Mouse (Mus musculus): ENCODE data around the gene Dmpk. TPM values are rescaled to one million over a fixed set of nuclear protein-coding genes. Genes with fewer than 3 reads are reported as not detected.

Dmpk gene
- 613 and 864 TPM in 2 replicates for polyA plus RNA-seq (2012; rRNA removed)

DNA sequence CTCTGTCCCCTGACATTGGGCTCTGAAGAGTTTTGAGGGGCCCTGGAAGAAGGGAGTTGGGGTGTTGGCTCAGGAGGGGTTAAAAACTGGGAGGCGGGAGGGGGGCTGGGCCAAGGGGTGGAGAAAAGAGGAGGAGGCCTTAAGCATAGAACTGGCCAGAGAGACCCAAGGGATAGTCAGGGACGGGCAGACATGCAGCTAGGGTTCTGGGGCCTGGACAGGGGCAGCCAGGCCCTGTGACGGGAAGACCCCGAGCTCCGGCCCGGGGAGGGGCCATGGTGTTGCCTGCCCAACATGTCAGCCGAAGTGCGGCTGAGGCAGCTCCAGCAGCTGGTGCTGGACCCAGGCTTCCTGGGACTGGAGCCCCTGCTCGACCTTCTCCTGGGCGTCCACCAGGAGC lies at the start of gene Dmpk:
Gene Dmpk, plus strand, starts transcription at position 149 of the 400 bp plus-strand sequence.

DNA sequence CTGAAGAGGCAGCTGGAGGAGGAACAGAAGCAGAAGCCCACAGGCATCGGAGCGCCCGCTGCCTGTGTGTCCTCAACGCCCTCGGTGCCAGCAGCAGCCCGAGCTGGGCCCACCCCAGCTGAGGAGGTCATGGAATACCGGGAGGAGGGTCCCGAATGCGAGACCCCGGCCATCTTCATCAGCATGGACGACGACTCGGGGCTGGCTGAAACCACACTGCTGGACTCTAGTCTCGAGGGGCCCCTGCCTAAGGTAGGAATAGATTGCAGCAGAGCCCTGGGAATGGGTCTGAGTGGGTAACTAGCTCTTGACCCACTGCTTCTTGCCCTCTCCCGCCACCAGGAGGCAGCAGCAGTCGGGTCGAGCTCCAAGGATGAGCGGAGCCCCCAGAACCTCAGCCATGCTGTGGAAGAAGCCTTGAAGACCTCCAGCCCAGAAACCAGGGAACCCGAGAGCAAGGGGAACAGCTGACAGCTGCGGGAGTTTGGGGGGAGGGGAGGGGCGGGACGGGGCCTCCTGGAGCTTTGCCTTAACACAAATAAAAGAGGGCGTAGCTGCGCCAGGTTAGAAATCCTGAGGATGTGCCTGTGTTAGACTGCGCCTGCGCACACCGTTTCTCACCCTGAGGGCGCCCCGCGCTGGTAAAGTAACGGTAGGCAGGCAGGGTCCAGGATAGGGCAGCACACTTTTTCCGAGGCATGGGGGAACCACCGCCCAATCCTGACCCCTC lies 29.4 kb upstream of the Dmpk start, which contains the start of gene Rsph6a:
Gene Rsph6a, plus strand, starts transcription at position 644 of the 730 bp plus-strand sequence.

DNA sequence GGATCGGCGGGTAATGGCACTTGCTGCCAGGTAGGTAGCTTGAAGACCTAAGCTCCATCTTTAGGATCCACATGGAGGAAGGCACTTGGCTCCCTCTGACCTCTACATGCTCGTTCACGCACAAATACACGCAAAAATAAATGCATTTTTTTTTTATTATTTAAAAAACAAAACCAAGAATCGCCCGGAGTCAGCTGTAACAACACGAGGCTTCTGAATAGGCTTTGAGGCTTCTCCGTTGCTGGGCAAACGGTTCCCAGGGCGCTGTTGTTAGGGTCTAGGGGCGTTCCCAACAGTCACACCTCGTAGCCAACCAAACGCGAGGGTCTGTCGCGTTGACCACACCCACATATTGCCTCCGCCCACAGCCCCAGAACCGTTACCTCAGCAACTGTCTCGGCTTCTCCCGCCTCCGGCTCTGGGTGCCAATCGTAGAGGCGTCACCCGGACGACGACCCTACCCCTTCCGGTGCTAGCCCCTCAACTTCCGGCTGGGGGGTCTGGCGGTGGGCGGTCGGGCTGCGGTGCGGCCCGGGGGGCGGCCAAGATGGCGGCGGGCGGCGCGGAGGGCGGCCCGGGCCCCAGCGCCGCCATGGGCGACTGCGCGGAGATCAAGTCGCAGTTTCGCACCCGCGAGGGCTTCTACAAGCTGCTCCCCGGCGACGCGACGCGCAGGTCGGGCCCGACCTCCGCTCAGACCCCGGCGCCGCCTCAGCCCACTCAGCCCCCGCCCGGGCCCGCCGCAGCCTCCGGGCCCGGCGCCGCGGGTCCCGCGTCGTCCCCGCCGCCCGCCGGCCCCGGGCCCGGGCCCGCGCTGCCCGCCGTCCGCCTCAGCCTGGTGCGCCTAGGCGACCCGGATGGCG lies 7.7 kb upstream of the Dmpk start, which contains the start of gene Dmwd:
Gene Dmwd, plus strand, starts transcription at position 505 of the 863 bp plus-strand sequence.

DNA sequence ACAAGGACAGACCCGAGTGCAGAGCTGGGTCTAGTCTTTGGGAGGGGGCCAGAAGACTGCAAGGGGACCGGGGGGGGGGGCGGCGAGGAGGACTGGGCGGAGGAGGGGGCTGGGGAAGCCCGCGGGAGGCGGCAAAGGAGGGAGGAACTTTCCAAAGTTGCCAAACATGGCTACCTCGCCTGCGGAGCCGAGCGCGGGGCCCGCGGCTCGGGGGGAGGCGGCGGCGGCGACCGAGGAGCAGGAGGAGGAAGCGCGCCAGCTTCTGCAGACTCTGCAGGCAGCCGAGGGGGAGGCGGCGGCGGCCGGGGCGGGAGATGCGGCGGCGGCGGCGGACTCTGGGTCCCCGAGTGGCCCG lies 10.8 kb downstream of the Dmpk start, which contains the start of gene Six5:
Gene Six5, plus strand, starts transcription at position 124 of the 355 bp plus-strand sequence.

DNA sequence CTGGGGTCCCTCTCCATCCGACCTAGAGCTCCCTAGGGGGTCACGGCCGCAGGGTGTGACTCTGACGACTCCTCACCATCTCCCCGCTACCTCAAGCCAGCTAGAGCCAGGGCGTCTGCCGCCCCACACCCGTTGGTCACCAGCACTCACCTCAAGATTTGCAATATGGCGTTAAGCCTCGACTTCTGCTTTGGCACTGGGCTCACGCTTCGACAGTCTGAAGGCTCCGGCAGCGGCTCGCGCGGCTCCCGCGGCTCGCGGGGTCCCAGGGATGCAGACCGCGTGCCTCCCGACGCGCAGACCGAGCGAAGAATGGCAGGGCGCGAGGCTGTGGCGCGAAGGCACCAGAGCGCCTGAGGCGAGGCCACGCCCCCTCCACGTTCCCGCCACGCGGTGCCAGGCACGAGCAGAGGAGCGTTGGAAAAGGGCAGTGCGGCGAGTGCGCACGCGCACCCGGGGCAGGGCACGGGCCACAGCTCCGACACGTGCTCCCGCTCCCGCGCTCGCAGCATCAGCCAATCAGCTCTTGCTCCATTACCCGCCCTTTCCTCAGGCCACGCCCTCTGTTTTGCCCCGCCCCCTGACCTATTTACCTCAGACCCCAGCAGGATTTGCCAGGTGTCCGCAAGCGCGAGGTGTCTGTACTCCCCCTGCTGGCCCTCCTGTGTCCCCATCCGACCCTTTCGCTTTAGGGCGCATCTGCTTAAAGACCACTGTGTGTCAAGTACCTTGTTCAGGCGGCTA lies 34.6 kb downstream of the Dmpk start, which contains the start of gene Gm4969:
Gene Gm4969, minus strand, starts transcription at position 341 of the 744 bp plus-strand sequence.

DNA sequence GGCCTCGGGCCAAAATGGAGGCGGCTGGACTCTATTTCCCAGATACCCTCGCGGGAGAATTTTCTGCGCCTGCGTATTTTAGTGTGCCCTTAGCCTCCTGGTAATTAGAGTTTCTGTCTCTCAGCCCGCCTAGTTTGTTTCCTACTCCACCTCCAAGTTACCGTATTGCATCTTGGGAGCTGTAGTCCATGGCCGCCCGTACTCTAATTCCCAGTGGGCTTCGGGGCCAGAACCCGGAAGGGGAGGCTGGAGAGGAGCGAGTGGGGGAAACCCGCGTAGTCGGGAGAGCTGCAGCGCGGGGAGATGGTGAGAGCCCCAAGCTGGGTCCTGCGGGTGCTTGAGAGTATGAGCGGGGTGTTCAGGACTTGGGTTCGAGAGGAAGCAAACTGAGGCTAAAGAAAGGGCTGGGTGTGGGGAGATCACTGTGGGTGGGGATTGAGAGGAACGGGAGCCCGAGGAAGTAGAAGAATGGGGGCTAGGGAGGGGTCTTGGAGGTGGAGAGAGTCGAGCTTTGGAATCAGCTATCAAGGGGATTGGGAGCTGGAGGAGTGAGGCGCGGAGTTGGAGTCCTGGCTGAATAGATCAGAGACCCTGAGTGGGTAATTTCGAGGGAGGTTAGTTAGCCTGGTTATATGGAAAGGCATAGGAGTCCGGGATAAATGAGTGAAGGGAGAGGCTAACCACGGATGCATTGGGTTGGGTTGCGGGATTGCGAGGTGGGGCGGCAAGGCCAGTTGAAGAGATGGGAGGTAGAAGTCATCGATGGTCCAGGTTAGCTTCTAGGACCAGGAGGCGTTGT lies 36.2 kb downstream of the Dmpk start, which contains the start of gene Fbxo46:
Gene Fbxo46, plus strand, starts transcription at position 229 of the 799 bp plus-strand sequence.

Other genes with a start within 250 kb of the Dmpk start
- 5.5 and 6.5 TPM in 2 replicates for gene Mill2, start 243.9 kb upstream of the Dmpk start, polyA plus RNA-seq (2012; rRNA removed)
- gene Pglyrp1, start 212.5 kb upstream of the Dmpk start, polyA plus RNA-seq (2012; rRNA removed): 1,287 and 1,800 TPM in 2 replicates
- gene Ccdc61, start 173.4 kb upstream of the Dmpk start, polyA plus RNA-seq (2012; rRNA removed): 24.9 and 30.9 TPM in 2 replicates
- 0.56 and 0.80 TPM in 2 replicates for gene Nova2, start 158.0 kb upstream of the Dmpk start, polyA plus RNA-seq (2012; rRNA removed)
- gene Nanos2, start 96.4 kb upstream of the Dmpk start, polyA plus RNA-seq (2012; rRNA removed): not detected in 2 replicates
- gene Mypop, start 92.6 kb upstream of the Dmpk start, polyA plus RNA-seq (2012; rRNA removed): 9.8 and 12.8 TPM in 2 replicates
- 48.1 and 49.0 TPM in 2 replicates for gene Irf2bp1, start 79.8 kb upstream of the Dmpk start, polyA plus RNA-seq (2012; rRNA removed)
- gene Foxa3, start 60.3 kb upstream of the Dmpk start, polyA plus RNA-seq (2012; rRNA removed): 70.8 and 76.2 TPM in 2 replicates
- 80.5 and 90.6 TPM in 2 replicates for gene Sympk, start 59.5 kb upstream of the Dmpk start, polyA plus RNA-seq (2012; rRNA removed)
- not detected in 2 replicates for gene Rsph6a, start 29.2 kb upstream of the Dmpk start, polyA plus RNA-seq (2012; rRNA removed)
- 32.3 and 33.8 TPM in 2 replicates for gene Dmwd, start 7.6 kb upstream of the Dmpk start, polyA plus RNA-seq (2012; rRNA removed)
- gene Six5, start 10.7 kb downstream of the Dmpk start, polyA plus RNA-seq (2012; rRNA removed): 45.2 and 56.4 TPM in 2 replicates
- not detected in 2 replicates for gene Gm4969, start 34.5 kb downstream of the Dmpk start, polyA plus RNA-seq (2012; rRNA removed)
- 14.7 and 14.9 TPM in 2 replicates for gene Fbxo46, start 36.0 kb downstream of the Dmpk start, polyA plus RNA-seq (2012; rRNA removed)
- 15.1 and 16.3 TPM in 2 replicates for gene Qpctl, start 65.4 kb downstream of the Dmpk start, polyA plus RNA-seq (2012; rRNA removed)
- gene Snrpd2, start 65.9 kb downstream of the Dmpk start, polyA plus RNA-seq (2012; rRNA removed): 19.3 and 24.0 TPM in 2 replicates
- 0.95 and 1.6 TPM in 2 replicates for gene Gipr, start 82.3 kb downstream of the Dmpk start, polyA plus RNA-seq (2012; rRNA removed)
- 45.4 and 47.5 TPM in 2 replicates for gene Eml2, start 92.6 kb downstream of the Dmpk start, polyA plus RNA-seq (2012; rRNA removed)
- 4.0 and 4.6 TPM in 2 replicates for gene Gpr4, start 128.7 kb downstream of the Dmpk start, polyA plus RNA-seq (2012; rRNA removed)
- 40.5 and 52.5 TPM in 2 replicates for gene Opa3, start 144.5 kb downstream of the Dmpk start, polyA plus RNA-seq (2012; rRNA removed)
- gene Vasp, start 188.0 kb downstream of the Dmpk start, polyA plus RNA-seq (2012; rRNA removed): 569 and 685 TPM in 2 replicates
- 0.10 and 0.21 TPM in 2 replicates for gene Ppm1n, start 196.2 kb downstream of the Dmpk start, polyA plus RNA-seq (2012; rRNA removed)
- gene Rtn2, start 198.8 kb downstream of the Dmpk start, polyA plus RNA-seq (2012; rRNA removed): 28.0 and 34.1 TPM in 2 replicates
- 3.1 and 6.7 TPM in 2 replicates for gene Fosb, start 226.2 kb downstream of the Dmpk start, polyA plus RNA-seq (2012; rRNA removed)

Data from colon, adult 2 months (tissue).